Mouse (Mus musculus): ENCODE data around the gene BC035044. TPM values are rescaled to one million over a fixed set of nuclear protein-coding genes. Genes with fewer than 3 reads are reported as not detected.
"Not testable (repeated sequence)": the region's sequence is repeated elsewhere in the genome, so short reads cannot be mapped to it uniquely, and the experiment has no call there.

Gene BC035044
- total and polyA plus RNA-seq, 3 experiments = 0.06 to 0.38 (median 0.17) TPM

- no peak for DNase-seq
Measured at GRCm38 (mm10) chr6:128850671-128851070, 40.3 kb downstream of the BC035044 start.

- DNase-seq = peak; percentile 68
Measured at GRCm38 (mm10) chr6:128849902-128850301, 41.0 kb downstream of the BC035044 start.

- no peak for DNase-seq
Measured at GRCm38 (mm10) chr6:128847401-128847800, 43.5 kb downstream of the BC035044 start.

GRCm38 (mm10) chr6:128845998-128846542, 44.9 kb downstream of the BC035044 start:
- DNase-seq = no peak

- peak; percentile 87 for DNase-seq
Measured at GRCm38 (mm10) chr6:128845319-128845979, 45.5 kb downstream of the BC035044 start.

GRCm38 (mm10) chr6:128844586-128845080, 46.3 kb downstream of the BC035044 start:
- DNase-seq = no peak

- no peak for DNase-seq
Measured at GRCm38 (mm10) chr6:128844131-128844530, 46.8 kb downstream of the BC035044 start.

- DNase-seq = peak; percentile 81
Measured at GRCm38 (mm10) chr6:128843479-128843992, 47.4 kb downstream of the BC035044 start.

GRCm38 (mm10) chr6:128842945-128843478, 47.9 kb downstream of the BC035044 start:
- DNase-seq = peak; percentile 95

GRCm38 (mm10) chr6:128842356-128842944, 48.5 kb downstream of the BC035044 start:
- no peak for DNase-seq

GRCm38 (mm10) chr6:128841327-128842089, 49.4 kb downstream of the BC035044 start:
- DNase-seq = peak; percentile 26

GRCm38 (mm10) chr6:128840669-128841068, 50.3 kb downstream of the BC035044 start:
- DNase-seq = not testable (repeated sequence)

GRCm38 (mm10) chr6:128839921-128840320, 51.0 kb downstream of the BC035044 start:
- DNase-seq = no peak

GRCm38 (mm10) chr6:128839266-128839771, 51.6 kb downstream of the BC035044 start:
- peak; percentile 85 for DNase-seq

GRCm38 (mm10) chr6:128838342-128839265, 52.3 kb downstream of the BC035044 start:
- DNase-seq = peak; percentile 91

GRCm38 (mm10) chr6:128837454-128838341, 53.2 kb downstream of the BC035044 start:
- DNase-seq = peak; percentile 41

- DNase-seq = no peak
Measured at GRCm38 (mm10) chr6:128836955-128837334, 54.0 kb downstream of the BC035044 start.

GRCm38 (mm10) chr6:128836191-128836954, 54.6 kb downstream of the BC035044 start:
- no peak for DNase-seq

- DNase-seq = no peak
Measured at GRCm38 (mm10) chr6:128835571-128835970, 55.4 kb downstream of the BC035044 start.

All from adrenal gland, adult 2 months (tissue).